Mouse (Mus musculus): ENCODE results near the gene Gm21988. TPM values are rescaled to one million over a fixed set of nuclear protein-coding genes. Genes with fewer than 3 reads are reported as not detected.

Gene Gm21988
- total and polyA plus RNA-seq, 2 experiments from 2014 or later, result 3.4 to 20.1 TPM

GRCm38 (mm10) chr11:70259035-70259434 lies 19.4 kb upstream of the Gm21988 start:
- H3K27me3 ChIP-seq (ENCODE audit: insufficient read depth, low read length), result peaks cover 16% of the 10 kb centered on the region; the same call in 1 of the 2 replicates
- no peaks in the 10 kb centered on the region for H3K9me3 ChIP-seq (ENCODE audit: low read length)
- 91% methylated on average over 4 of the region's 4 CpGs for WGBS
- no peak overlapping the region for H3K9ac ChIP-seq (replicated peaks; ENCODE audit: low read length, poor library complexity, severe bottlenecking)
- H3K4me1 ChIP-seq (ENCODE audit: insufficient read depth, low read length), result no peaks in the 10 kb centered on the region; the same call in 1 of the 2 replicates
- no peak overlapping the region for H3K27ac ChIP-seq (ENCODE audit: low read depth, low read length)
- ATAC-seq (ENCODE audit: low FRiP score) (no peak), DNase-seq (ENCODE audit: low spot score) (no peak)
- H3K36me3 ChIP-seq (ENCODE audit: insufficient read depth, low read length), result no peaks in the 10 kb centered on the region
- H3K4me2 ChIP-seq (ENCODE audit: low read depth, low read length, poor library complexity, severe bottlenecking), result no peak overlapping the region
- TF ChIP-seq CTCF (IDR thresholded peaks at IDR 0.05), result no peak
- no peak overlapping the region for H3K4me3 ChIP-seq (ENCODE audit: low read depth, low read length)

GRCm38 (mm10) chr11:70254931-70255531 lies 15.4 kb upstream of the Gm21988 start, which contains the start of gene Alox12:
TSS of gene Alox12 (minus strand) at chr11:70255353.
- Histone ChIP-seq H3K9ac (replicated peaks; ENCODE audit: low read length, poor library complexity, severe bottlenecking) (no peak within 1 kb of the TSS), H3K36me3 (ENCODE audit: insufficient read depth, low read length) (no peaks in the 10 kb centered on the region), H3K4me2 (ENCODE audit: low read depth, low read length, poor library complexity, severe bottlenecking) (peak within 1 kb of the TSS; percentile 36), H3K9me3 (ENCODE audit: low read length) (no peaks in the 10 kb centered on the region), H3K4me1 (ENCODE audit: insufficient read depth, low read length) (no peaks in the 10 kb centered on the region; the same call in 1 of the 2 replicates), H3K27me3 (ENCODE audit: insufficient read depth, low read length) (peaks cover 41% of the 10 kb centered on the region), H3K4me3 (ENCODE audit: low read depth, low read length) (peak within 1 kb of the TSS; percentile 12; the same call in 1 of the 2 replicates), H3K27ac (ENCODE audit: low read depth, low read length) (no peak within 1 kb of the TSS)
- no peak for DNase-seq (ENCODE audit: low spot score)
- TF ChIP-seq CTCF (IDR thresholded peaks at IDR 0.05), result peak; percentile 50
- ATAC-seq (ENCODE audit: low FRiP score), result no peak
- 3% methylated on average over 25 of the region's 25 CpGs for WGBS

GRCm38 (mm10) chr11:70254337-70254736 lies 14.7 kb upstream of the Gm21988 start:
- no peak overlapping the region for H3K27ac ChIP-seq (ENCODE audit: low read depth, low read length)
- no peak for ATAC-seq (ENCODE audit: low FRiP score)
- peaks cover 41% of the 10 kb centered on the region for H3K27me3 ChIP-seq (ENCODE audit: insufficient read depth, low read length)
- H3K4me1 ChIP-seq (ENCODE audit: insufficient read depth, low read length), result no peaks in the 10 kb centered on the region; the same call in 1 of the 2 replicates
- no peak overlapping the region for H3K9ac ChIP-seq (replicated peaks; ENCODE audit: low read length, poor library complexity, severe bottlenecking)
- H3K36me3 ChIP-seq (ENCODE audit: insufficient read depth, low read length), result no peaks in the 10 kb centered on the region
- no peak for TF ChIP-seq CTCF (IDR thresholded peaks at IDR 0.05)
- 5% methylated on average over 18 of the region's 18 CpGs for WGBS
- no peaks in the 10 kb centered on the region for H3K9me3 ChIP-seq (ENCODE audit: low read length)
- peak overlapping the region; percentile 36 for H3K4me2 ChIP-seq (ENCODE audit: low read depth, low read length, poor library complexity, severe bottlenecking)
- no peak for DNase-seq (ENCODE audit: low spot score)
- H3K4me3 ChIP-seq (ENCODE audit: low read depth, low read length), result no peak overlapping the region

- Histone ChIP-seq H3K9me3 (ENCODE audit: low read length) (no peaks in the 10 kb centered on the region), H3K36me3 (ENCODE audit: insufficient read depth, low read length) (no peaks in the 10 kb centered on the region), H3K27me3 (ENCODE audit: insufficient read depth, low read length) (peaks cover 43% of the 10 kb centered on the region), H3K9ac (replicated peaks; ENCODE audit: low read length, poor library complexity, severe bottlenecking) (no peak overlapping the region), H3K4me1 (ENCODE audit: insufficient read depth, low read length) (no peaks in the 10 kb centered on the region; the same call in 1 of the 2 replicates), H3K4me2 (ENCODE audit: low read depth, low read length, poor library complexity, severe bottlenecking) (no peak overlapping the region), H3K27ac (ENCODE audit: low read depth, low read length) (no peak overlapping the region), H3K4me3 (ENCODE audit: low read depth, low read length) (no peak overlapping the region)
- ATAC-seq (ENCODE audit: low FRiP score) (no peak), DNase-seq (ENCODE audit: low spot score) (no peak)
- 82% methylated on average over 8 of the region's 8 CpGs for WGBS
- TF ChIP-seq CTCF (IDR thresholded peaks at IDR 0.05), result no peak
Observed at GRCm38 (mm10) chr11:70251853-70252252, 12.2 kb upstream of the Gm21988 start.

- 69% methylated on average over 11 of the region's 11 CpGs for WGBS
- H3K27ac ChIP-seq (ENCODE audit: low read depth, low read length), result no peak overlapping the region
- ATAC-seq (ENCODE audit: low FRiP score) (no peak), DNase-seq (ENCODE audit: low spot score) (no peak)
- H3K9me3 ChIP-seq (ENCODE audit: low read length), result no peaks in the 10 kb centered on the region
- no peak overlapping the region for H3K4me3 ChIP-seq (ENCODE audit: low read depth, low read length)
- H3K27me3 ChIP-seq (ENCODE audit: insufficient read depth, low read length), result peaks cover 38% of the 10 kb centered on the region
- no peak overlapping the region for H3K9ac ChIP-seq (replicated peaks; ENCODE audit: low read length, poor library complexity, severe bottlenecking)
- no peaks in the 10 kb centered on the region for H3K36me3 ChIP-seq (ENCODE audit: insufficient read depth, low read length)
- H3K4me1 ChIP-seq (ENCODE audit: insufficient read depth, low read length), result no peaks in the 10 kb centered on the region; the same call in 1 of the 2 replicates
- no peak for TF ChIP-seq CTCF (IDR thresholded peaks at IDR 0.05)
- H3K4me2 ChIP-seq (ENCODE audit: low read depth, low read length, poor library complexity, severe bottlenecking), result no peak overlapping the region
Observed at GRCm38 (mm10) chr11:70250150-70250549, 10.5 kb upstream of the Gm21988 start.

GRCm38 (mm10) chr11:70247136-70247845 lies 7.7 kb upstream of the Gm21988 start:
- H3K4me1 ChIP-seq (ENCODE audit: insufficient read depth, low read length), result no peaks in the 10 kb centered on the region
- H3K36me3 ChIP-seq (ENCODE audit: insufficient read depth, low read length), result no peaks in the 10 kb centered on the region
- no peak overlapping the region for H3K9ac ChIP-seq (replicated peaks; ENCODE audit: low read length, poor library complexity, severe bottlenecking)
- ATAC-seq (ENCODE audit: low FRiP score), result no peak
- no peaks in the 10 kb centered on the region for H3K9me3 ChIP-seq (ENCODE audit: low read length)
- H3K4me2 ChIP-seq (ENCODE audit: low read depth, low read length, poor library complexity, severe bottlenecking), result no peak overlapping the region
- peaks cover 12% of the 10 kb centered on the region; the same call in 1 of the 2 replicates for H3K27me3 ChIP-seq (ENCODE audit: insufficient read depth, low read length)
- WGBS, result 57% methylated on average over 9 of the region's 9 CpGs
- peak; percentile 80 for TF ChIP-seq CTCF (IDR thresholded peaks at IDR 0.05)
- no peak overlapping the region for H3K4me3 ChIP-seq (ENCODE audit: low read depth, low read length)
- H3K27ac ChIP-seq (ENCODE audit: low read depth, low read length), result no peak overlapping the region
- DNase-seq (ENCODE audit: low spot score), result peak; percentile 67
